Mouse (Mus musculus) left cerebral cortex, postnatal 14 days (tissue): ENCODE data around the gene Tas2r139. TPM values are rescaled to one million over a fixed set of nuclear protein-coding genes. Genes with fewer than 3 reads are reported as not detected.
"Not testable (repeated sequence)": the region's sequence is repeated elsewhere in the genome, so short reads cannot be mapped to it uniquely, and the experiment has no call there.

Source experiments
- DNase-seq, 2 experiments: peaks; one replicate each; pipeline ENCODE4 v3.0.0; 2021 to 2022; ENCODE audit warnings: low spot score in 2 of 2, mixed read lengths in 1 of 2
- intact Hi-C: fragments of 180-260 bp; cut with DNase I; formaldehyde crosslinking; loops from one replicate; pipeline ENCODE4 v1.15.1; 2025
- long read RNA-seq, 2 experiments: library from polyadenylated mRNA; stranded (forward); transcript quantifications; one replicate each; pipeline ENCODE4 v2.0.0; 2021
- total RNA-seq, 2 experiments: library from RNA; stranded (reverse); gene quantifications; 2 replicates each; pipeline ENCODE4 v1.2.3; 2021

The Tas2r139 gene
- not detected for total RNA-seq
- long read RNA-seq, experiment 1, result 0 reads
- long read RNA-seq, experiment 2, result 0 reads

GRCm38 (mm10) chr6:42140636-42141035 is at the start of gene Tas2r139:
Gene Tas2r139, plus strand, starts transcription at chr6:42140936.
- intact Hi-C loops, result no loop called here

GRCm38 (mm10) chr6:42151115-42151514 is 10.4 kb downstream of the Tas2r139 start:
- DNase-seq, intact Hi-C loops: not testable (repeated sequence)

More at GRCm38 (mm10) chr6:42140636-42141035, at the start of gene Tas2r139:
- no peak for DNase-seq

- intact Hi-C loops, result loop anchor here (2.0 kb wide), 1 partner anchor 408 kb away; the partner anchor contains the start of gene Olfr459
- peak; percentile 43 to 49 for DNase-seq
These were observed 41.7 kb downstream of the Tas2r139 start for GRCm38 (mm10) chr6:42182462-42182861.

GRCm38 (mm10) chr6:42186230-42186629 is 45.5 kb downstream of the Tas2r139 start:
- no peak for DNase-seq
- intact Hi-C loops, result no loop called here

Other genes with a start within 250 kb of the Tas2r139 start
- not detected for gene Sval1, start 189.3 kb upstream of the Tas2r139 start, total RNA-seq
- gene Sval3, start 172.8 kb upstream of the Tas2r139 start, total RNA-seq, result not detected
- gene Sva, start 102.5 kb upstream of the Tas2r139 start, total RNA-seq, result not detected
- not detected for gene Tas2r144, start 74.4 kb downstream of the Tas2r139 start, total RNA-seq
- 1 to 10 TPM; 7.1 to 7.6 TPM for gene Gstk1, start 105.0 kb downstream of the Tas2r139 start, total RNA-seq
- not detected for gene Tmem139, start 121.0 kb downstream of the Tas2r139 start, total RNA-seq
- 10 to 100 TPM; 20.6 to 22.3 TPM for gene Casp2, start 124.0 kb downstream of the Tas2r139 start, total RNA-seq
- gene Clcn1, start 145.7 kb downstream of the Tas2r139 start, total RNA-seq, result 1 to 10 TPM; 3.2 to 4.4 TPM
- gene Fam131b, start 183.7 kb downstream of the Tas2r139 start, total RNA-seq, result 100 to 1,000 TPM; 118 to 121 TPM
- 10 to 100 TPM; 51.8 to 60.0 TPM for gene Zyx, start 208.7 kb downstream of the Tas2r139 start, total RNA-seq
- under 1 TPM; 0.22 to 0.34 TPM for gene Epha1, start 232.3 kb downstream of the Tas2r139 start, total RNA-seq